Mouse (Mus musculus) spleen, adult 2 months (tissue): ENCODE measurements around the gene Myh6. TPM values are rescaled to one million over a fixed set of nuclear protein-coding genes. Genes with fewer than 3 reads are reported as not detected.
"Not testable (repeated sequence)": the region's sequence is repeated elsewhere in the genome, so short reads cannot be mapped to it uniquely, and the experiment has no call there.

Experiments
- DNase-seq, 2 experiments: peaks; one replicate each; pipeline versions ENCODE4 v3.0.0 to v3.0.0-alpha.2; 2012 to 2021; ENCODE audit warnings: low spot score in 2 of 2, low read depth in 1 of 2
- H3K27ac ChIP-seq: fragments of 200-500 bp; 2 replicates; pipeline ENCODE4 v1.5.1; 2012; ENCODE audit warnings: low read length, inconsistent platforms; ENCODE audit not compliant: insufficient read depth
- H3K27me3 ChIP-seq: fragments of 200-500 bp; 2 replicates; pipeline ENCODE4 v1.6.1; 2012; ENCODE audit warnings: mild to moderate bottlenecking, moderate library complexity, low read length, inconsistent platforms; ENCODE audit not compliant: control insufficient read depth, insufficient read depth
- H3K36me3 ChIP-seq: fragments of 200-500 bp; 2 replicates; pipeline ENCODE4 v1.6.1; 2012; ENCODE audit warnings: mild to moderate bottlenecking, low read length, inconsistent platforms; ENCODE audit not compliant: control insufficient read depth, insufficient read depth
- H3K4me1 ChIP-seq: fragments of 200-500 bp; 2 replicates; pipeline ENCODE4 v1.6.1; 2011; ENCODE audit warnings: inconsistent platforms; ENCODE audit not compliant: control insufficient read depth, insufficient read depth, insufficient read length
- H3K4me3 ChIP-seq: fragments of 200-500 bp; 2 replicates; pipeline ENCODE4 v1.5.1; 2011; ENCODE audit warnings: mild to moderate bottlenecking, inconsistent platforms; ENCODE audit not compliant: insufficient read depth, insufficient read length; ENCODE audit errors: extremely low read depth
- CTCF ChIP-seq: fragments of 200-500 bp; IDR thresholded peaks from 2 replicates; pipeline ENCODE4 v1.5.1; 2011; ENCODE audit warnings: mild to moderate bottlenecking, inconsistent platforms; ENCODE audit not compliant: insufficient read depth, insufficient read length, insufficient replicate concordance; ENCODE audit errors: extremely low read depth
- POLR2A ChIP-seq: fragments of 200-500 bp; IDR thresholded peaks from 2 replicates; pipeline ENCODE4 v1.6.1; 2011; ENCODE audit warnings: low read depth, low read length, inconsistent platforms
- WGBS: fragments of 180-500 bp; shearing (Covaris S2); methylation state at CpG from one replicate; pipeline ENCODE4 v1.1.7; 2018; 5-methylcytosine and 5-hydroxymethylcytosine counted together
- polyA plus RNA-seq: library from polyadenylated mRNA; depleted of rRNA; stranded (reverse); fragments of >200 nt; gene quantifications from 2 replicates; pipeline ENCODE4 v1.2.3, GENCODE M21; 2012

Gene Myh6
- polyA plus RNA-seq, 1 experiment = 0.61 TPM

DNA sequence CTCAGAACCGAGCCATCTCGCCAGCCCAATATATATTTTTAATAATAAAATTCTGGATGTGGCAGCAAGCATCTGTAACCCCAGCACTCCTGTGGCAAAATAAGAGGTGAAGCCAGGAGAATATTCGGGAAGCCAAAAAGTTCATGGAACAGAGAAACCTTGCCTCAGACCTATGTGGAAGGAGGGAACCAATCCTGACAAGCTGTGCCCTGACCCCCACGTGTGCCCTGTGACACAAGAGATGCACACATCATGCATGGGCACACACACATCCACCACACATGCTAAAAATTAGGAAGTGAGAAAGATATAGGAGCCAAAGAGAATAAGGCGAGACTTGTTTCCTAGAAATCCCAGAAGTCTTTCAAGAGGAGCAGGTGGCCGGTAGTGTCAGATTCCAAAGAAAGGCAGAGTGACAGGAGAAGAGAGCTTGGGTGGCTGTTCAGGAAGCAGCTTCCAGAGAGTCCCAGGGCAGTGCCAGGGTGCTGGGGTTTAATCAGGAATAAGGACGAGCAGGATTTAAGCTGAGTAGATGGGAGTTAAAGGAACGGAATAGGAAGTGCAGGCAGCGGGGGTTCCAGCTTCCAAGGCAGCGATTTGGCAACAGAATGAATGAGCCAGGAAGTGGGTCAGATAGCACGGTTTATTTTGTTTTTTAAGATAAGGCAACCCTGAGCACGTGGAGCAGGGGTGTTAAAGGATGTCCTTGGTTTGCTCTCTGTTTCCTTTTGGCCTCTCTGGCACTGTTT lies 35.4 kb upstream of the Myh6 start:
- 38% methylated on average over 12 of the region's 12 CpGs for WGBS

GRCm38 (mm10) chr14:55001446-55001845 lies 34.7 kb upstream of the Myh6 start:
- TF ChIP-seq POLR2A (no peak), CTCF (no peak)
- no peak for DNase-seq
- Histone ChIP-seq H3K4me3 (no peak overlapping the region), H3K4me1 (no peaks in the 10 kb centered on the region), H3K27me3 (no peaks in the 10 kb centered on the region), H3K27ac (no peak overlapping the region), H3K36me3 (no peaks in the 10 kb centered on the region)
- WGBS = 93% methylated on average over 2 of the region's 2 CpGs

More for the DNA sequence above, 35.4 kb upstream of the Myh6 start:
- no peak for DNase-seq
- TF ChIP-seq CTCF (no peak), POLR2A (no peak)
- Histone ChIP-seq H3K4me1 (no peaks in the 10 kb centered on the region), H3K36me3 (no peaks in the 10 kb centered on the region), H3K4me3 (no peak overlapping the region), H3K27ac (no peak overlapping the region), H3K27me3 (no peaks in the 10 kb centered on the region)

GRCm38 (mm10) chr14:55000814-55001213 lies 34.1 kb upstream of the Myh6 start:
- Histone ChIP-seq H3K27me3 (no peaks in the 10 kb centered on the region), H3K27ac (no peak overlapping the region), H3K36me3 (no peaks in the 10 kb centered on the region), H3K4me1 (no peaks in the 10 kb centered on the region), H3K4me3 (no peak overlapping the region)
- WGBS = 88% methylated on average over 6 of the region's 6 CpGs
- no peak for DNase-seq
- no peak for TF ChIP-seq CTCF
- no peak for TF ChIP-seq POLR2A

DNA sequence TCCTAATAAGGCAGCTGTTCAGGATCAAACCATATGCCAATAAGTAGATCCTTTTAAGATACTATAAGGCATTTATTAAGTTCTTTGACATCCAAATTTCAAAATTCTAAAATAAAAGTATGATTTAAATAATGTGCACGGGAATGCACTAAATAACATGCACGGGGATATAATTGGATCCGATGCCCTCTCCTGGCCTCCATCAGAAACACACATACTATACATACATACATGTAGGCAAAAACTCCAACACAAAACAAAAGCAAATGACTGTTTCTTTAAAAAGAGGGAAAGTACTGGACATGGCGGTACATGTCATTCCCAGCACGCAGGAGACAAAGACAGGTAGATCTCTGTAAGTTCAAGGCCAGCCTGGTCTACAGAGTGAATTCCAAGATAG lies 33.1 kb upstream of the Myh6 start:
- not testable (repeated sequence) for H3K4me3 ChIP-seq, H3K36me3 ChIP-seq, H3K4me1 ChIP-seq, H3K27me3 ChIP-seq, DNase-seq, H3K27ac ChIP-seq
- WGBS = 83% methylated on average over 5 of the region's 5 CpGs

DNA sequence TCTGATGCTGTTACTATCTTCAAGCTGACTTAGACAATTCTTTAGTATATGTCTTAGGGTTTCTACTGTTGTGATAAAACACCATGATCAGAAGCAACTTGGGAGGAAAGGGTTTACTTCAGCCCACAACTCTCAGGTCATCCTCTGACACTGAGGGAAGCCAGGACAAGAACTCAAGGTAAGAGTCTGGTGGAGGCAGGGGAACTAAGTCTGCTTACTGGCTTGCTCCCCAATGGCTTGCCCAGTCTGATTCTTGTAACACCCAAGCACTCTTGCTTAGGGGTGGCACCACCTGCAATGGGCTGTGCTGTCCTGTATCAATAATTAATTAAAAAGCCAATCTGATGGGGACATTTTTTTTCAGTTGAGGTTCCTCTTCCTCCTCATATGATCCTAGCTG lies 32.0 kb upstream of the Myh6 start:
- no peaks in the 10 kb centered on the region for H3K27me3 ChIP-seq
- no peaks in the 10 kb centered on the region for H3K36me3 ChIP-seq
- no peak overlapping the region for H3K4me3 ChIP-seq
- TF ChIP-seq POLR2A = no peak
- no peak for TF ChIP-seq CTCF
- no peaks in the 10 kb centered on the region for H3K4me1 ChIP-seq
- DNase-seq = no peak
- no peak overlapping the region for H3K27ac ChIP-seq

DNA sequence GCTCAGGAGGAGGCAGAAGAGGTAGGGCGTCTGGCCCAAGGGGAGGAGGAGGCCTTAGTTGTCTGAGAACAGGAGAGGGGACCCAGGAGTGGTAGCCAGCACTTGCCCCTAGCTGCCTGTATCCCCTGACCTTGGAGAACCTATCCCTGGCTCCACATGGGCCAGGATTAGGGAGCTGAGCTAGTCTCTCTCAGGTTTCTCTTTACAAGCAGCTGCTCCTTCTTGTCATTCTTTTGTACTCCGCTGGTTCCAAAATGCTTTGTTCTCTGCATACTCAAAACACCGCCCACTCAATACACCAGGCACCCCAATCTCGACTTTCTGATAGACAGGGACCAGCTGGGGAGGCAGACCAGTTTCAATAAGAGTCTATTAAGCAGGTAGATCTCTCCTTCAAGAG lies 30.6 kb upstream of the Myh6 start:
- WGBS = 77% methylated on average over 4 of the region's 4 CpGs
- Histone ChIP-seq H3K4me1 (no peaks in the 10 kb centered on the region), H3K4me3 (no peak overlapping the region), H3K27me3 (no peaks in the 10 kb centered on the region), H3K27ac (no peak overlapping the region), H3K36me3 (no peaks in the 10 kb centered on the region)
- no peak for TF ChIP-seq POLR2A
- no peak for DNase-seq

DNA sequence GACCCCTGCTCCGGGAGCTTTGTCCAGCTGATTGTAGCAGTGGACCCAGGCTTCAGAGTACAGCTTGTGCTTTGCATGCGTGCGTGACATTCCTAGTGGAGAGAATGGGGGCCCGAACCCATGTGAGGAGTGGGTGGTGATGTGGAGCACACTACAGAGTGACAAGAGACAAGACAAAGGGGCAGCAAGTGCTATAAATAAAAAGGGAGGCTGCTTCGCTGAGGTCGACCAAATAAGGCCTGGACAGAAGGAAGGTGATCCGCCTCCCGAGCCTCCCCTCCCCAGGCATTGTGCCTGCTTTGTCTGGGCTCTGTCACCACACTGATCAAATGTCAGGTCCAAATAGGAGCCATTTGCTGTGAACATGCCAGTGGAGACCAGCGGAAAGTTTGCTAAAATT lies 30.1 kb upstream of the Myh6 start:
- H3K27me3 ChIP-seq = no peaks in the 10 kb centered on the region

More for the DNA sequence above, 30.1 kb upstream of the Myh6 start:
- no peak for DNase-seq
- H3K4me1 ChIP-seq = no peaks in the 10 kb centered on the region
- WGBS = 89% methylated on average over 9 of the region's 9 CpGs
- no peak for TF ChIP-seq POLR2A
- no peak for TF ChIP-seq CTCF
- no peak overlapping the region for H3K27ac ChIP-seq
- H3K4me3 ChIP-seq = no peak overlapping the region
- H3K36me3 ChIP-seq = no peaks in the 10 kb centered on the region
